Mouse (Mus musculus) kidney, embryonic 14.5 days (tissue): ENCODE results near the gene Pagr1a. TPM values are rescaled to one million over a fixed set of nuclear protein-coding genes. Genes with fewer than 3 reads are reported as not detected.

ENCODE experiments used
- ATAC-seq: fragments of 200-750 bp; cut with Nextera tagmentation; 2 replicates; pipeline ENCODE4 v1.8.0; 2017; ENCODE audit warnings: moderate number of reproducible peaks, mild to moderate bottlenecking, moderate TSS enrichment, moderate library complexity; ENCODE audit not compliant: low FRiP score, low TSS enrichment
- H3K27ac ChIP-seq: fragments of 300-500 bp; sonication (generic); 2 replicates; pipeline ENCODE4 v1.5.1; 2014; ENCODE audit warnings: low read depth, mild to moderate bottlenecking, low read length, moderate library complexity, mixed read lengths
- H3K27me3 ChIP-seq: fragments of 300-500 bp; sonication (generic); 2 replicates; pipeline ENCODE4 v1.6.1; 2014; ENCODE audit warnings: mild to moderate bottlenecking, low read length; ENCODE audit not compliant: control insufficient read depth, insufficient read depth
- H3K36me3 ChIP-seq: fragments of 300-500 bp; sonication (generic); 2 replicates; pipeline ENCODE4 v1.6.1; 2014; ENCODE audit warnings: low read length, mixed read lengths; ENCODE audit not compliant: control insufficient read depth, insufficient read depth
- H3K4me1 ChIP-seq: fragments of 300-500 bp; sonication (generic); 2 replicates; pipeline ENCODE4 v1.6.1; 2014; ENCODE audit warnings: low read length, mixed read lengths; ENCODE audit not compliant: control insufficient read depth, insufficient read depth
- H3K4me2 ChIP-seq: fragments of 300-500 bp; sonication (generic); replicated peaks from 2 replicates; pipeline ENCODE4 v1.6.1; 2014; ENCODE audit warnings: low read depth, mild to moderate bottlenecking, low read length
- H3K4me3 ChIP-seq: fragments of 300-500 bp; sonication (generic); 2 replicates; pipeline ENCODE4 v1.5.1; 2014; ENCODE audit warnings: mild to moderate bottlenecking, low read length
- H3K9ac ChIP-seq: fragments of 300-500 bp; sonication (generic); 2 replicates; pipeline ENCODE4 v1.6.1; 2014; ENCODE audit warnings: low read depth, mild to moderate bottlenecking, low read length, moderate library complexity
- H3K9me3 ChIP-seq: fragments of 300-500 bp; sonication (generic); 2 replicates; pipeline ENCODE4 v1.6.1; 2016; ENCODE audit warnings: low read length; ENCODE audit not compliant: control insufficient read depth
- WGBS: fragments of 180-500 bp; shearing (Covaris S2); extraction: QIAGEN DNeasy Blood & Tissue Kit; methylation state at CpG from one replicate; pipeline ENCODE4 v1.1.7; 2014; 5-methylcytosine and 5-hydroxymethylcytosine counted together
- polyA plus RNA-seq: library from polyadenylated mRNA; unstranded; fragments of >200 nt; fragmentation: Nextera tagmentation; extraction: Ambion mirVana; gene quantifications from 2 replicates; pipeline ENCODE4 v1.2.1, GENCODE M21; 2014

Gene Pagr1a
- 41.3 and 89.2 TPM in 2 replicates for polyA plus RNA-seq

DNA sequence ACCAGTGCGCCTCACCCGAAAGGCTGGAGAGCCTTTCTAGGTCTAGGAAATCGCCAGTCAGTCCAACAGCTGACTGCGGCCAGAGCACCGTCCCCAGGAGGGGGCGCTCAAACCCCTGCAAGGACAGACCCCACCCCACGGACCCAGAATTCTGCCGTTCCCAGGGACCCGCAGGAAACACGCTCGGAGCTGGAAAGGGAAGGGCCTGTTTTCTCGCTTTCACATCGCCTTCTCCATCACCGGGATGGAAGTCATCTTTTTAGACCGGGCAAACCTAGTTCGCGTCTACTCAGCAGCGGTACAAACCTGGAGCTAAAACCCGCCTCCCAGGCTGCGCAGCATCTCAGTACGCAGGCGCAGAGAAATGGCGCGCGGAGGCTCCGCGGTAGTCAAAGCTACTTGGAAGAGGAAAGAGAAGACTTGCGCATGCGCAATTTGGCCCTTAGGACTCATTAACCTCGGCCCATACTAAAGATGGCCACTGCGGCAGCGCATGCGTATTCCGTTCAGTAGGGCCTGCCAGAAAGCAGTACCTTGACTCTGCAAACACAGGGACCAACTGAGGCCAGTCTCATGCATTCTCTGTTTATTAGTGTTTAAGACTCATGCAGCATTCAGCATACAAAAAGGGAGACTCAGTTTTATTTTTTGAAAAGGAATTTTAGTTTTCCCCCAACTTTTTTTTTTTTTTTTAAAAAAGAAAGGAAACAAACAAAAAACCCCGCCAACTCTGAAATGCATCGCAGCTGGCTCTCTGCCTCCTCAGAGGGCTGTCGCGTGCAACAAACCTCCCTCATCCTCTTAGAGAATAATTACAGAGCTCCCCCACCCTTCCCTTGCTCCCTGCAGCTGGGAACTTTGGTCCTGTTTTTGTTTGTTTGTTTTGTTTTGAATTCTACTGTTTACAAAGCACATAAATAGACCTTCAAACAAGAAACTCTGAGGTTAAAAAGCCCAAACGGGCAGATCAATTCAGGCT lies at the start of gene Pagr1a:
TSS of gene Pagr1a (minus strand) at position 382 of the 979 bp plus-strand sequence.
- H3K4me1 ChIP-seq: peaks cover 56% of the 10 kb centered on the region

DNA sequence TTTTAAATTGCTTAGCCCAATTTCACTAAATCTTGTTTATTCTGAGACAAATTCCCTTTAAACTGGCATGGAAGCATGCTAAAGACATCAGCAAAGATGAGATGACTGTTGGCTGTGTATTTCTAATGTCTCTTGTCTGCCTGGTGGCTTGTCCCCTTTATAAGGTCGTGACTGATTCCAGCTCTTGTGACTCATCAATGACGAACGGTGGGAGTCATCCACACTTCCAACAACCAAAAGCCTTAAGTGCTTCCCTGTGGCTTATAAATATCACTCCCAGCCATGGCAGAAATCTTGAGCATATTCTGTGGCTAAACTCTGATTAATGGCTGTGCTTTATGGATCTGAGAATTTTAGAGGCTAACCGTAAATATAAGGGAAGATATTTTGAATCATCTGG lies 49.2 kb upstream of the Pagr1a start:
- H3K27me3 ChIP-seq: no peaks in the 10 kb centered on the region
- H3K4me3 ChIP-seq: no peak overlapping the region
- H3K36me3 ChIP-seq: no peaks in the 10 kb centered on the region
- no peaks in the 10 kb centered on the region for H3K9me3 ChIP-seq
- H3K9ac ChIP-seq: no peak overlapping the region
- no peaks in the 10 kb centered on the region for H3K4me1 ChIP-seq
- H3K27ac ChIP-seq: no peak overlapping the region
- WGBS: 73% methylated on average over 4 of the region's 4 CpGs
- no peak for ATAC-seq
- H3K4me2 ChIP-seq: no peak overlapping the region

More for the DNA sequence above, at the start of gene Pagr1a:
- Histone ChIP-seq H3K27me3 (no peaks in the 10 kb centered on the region), H3K36me3 (peaks cover 21% of the 10 kb centered on the region), H3K9ac (peak within 1 kb of the TSS; percentile 70), H3K4me2 (peak within 1 kb of the TSS; percentile 75), H3K9me3 (no peaks in the 10 kb centered on the region), H3K4me3 (peak within 1 kb of the TSS; percentile 53), H3K27ac (peak within 1 kb of the TSS; percentile 82)
- WGBS: 4% methylated on average over 39 of the region's 39 CpGs
- ATAC-seq: peak; percentile 74

DNA sequence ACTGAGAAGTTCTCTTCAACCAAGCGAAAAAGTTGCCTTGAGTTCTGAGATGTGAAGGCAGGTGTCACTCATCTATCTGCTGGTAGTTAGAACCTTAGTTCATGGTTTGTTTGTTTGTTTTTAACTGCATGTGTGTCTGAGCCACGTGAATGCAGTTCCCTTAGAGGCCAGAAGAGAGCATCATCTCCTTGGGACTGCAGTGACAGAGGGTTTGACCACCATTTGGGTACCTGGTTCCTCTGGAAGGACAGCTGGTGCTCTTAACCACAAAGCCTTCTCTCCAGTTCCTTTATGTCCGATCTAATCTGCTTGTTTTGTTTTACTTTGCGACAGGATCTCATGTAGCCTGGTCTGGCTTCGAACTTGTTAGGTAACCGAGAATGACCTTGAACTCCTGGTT lies 48.4 kb upstream of the Pagr1a start:
- Histone ChIP-seq H3K4me2 (no peak overlapping the region), H3K9me3 (no peaks in the 10 kb centered on the region), H3K27ac (no peak overlapping the region), H3K36me3 (no peaks in the 10 kb centered on the region), H3K9ac (no peak overlapping the region), H3K27me3 (no peaks in the 10 kb centered on the region), H3K4me1 (no peaks in the 10 kb centered on the region), H3K4me3 (no peak overlapping the region)
- WGBS: 88% methylated on average over 6 of the region's 6 CpGs
- ATAC-seq: no peak

DNA sequence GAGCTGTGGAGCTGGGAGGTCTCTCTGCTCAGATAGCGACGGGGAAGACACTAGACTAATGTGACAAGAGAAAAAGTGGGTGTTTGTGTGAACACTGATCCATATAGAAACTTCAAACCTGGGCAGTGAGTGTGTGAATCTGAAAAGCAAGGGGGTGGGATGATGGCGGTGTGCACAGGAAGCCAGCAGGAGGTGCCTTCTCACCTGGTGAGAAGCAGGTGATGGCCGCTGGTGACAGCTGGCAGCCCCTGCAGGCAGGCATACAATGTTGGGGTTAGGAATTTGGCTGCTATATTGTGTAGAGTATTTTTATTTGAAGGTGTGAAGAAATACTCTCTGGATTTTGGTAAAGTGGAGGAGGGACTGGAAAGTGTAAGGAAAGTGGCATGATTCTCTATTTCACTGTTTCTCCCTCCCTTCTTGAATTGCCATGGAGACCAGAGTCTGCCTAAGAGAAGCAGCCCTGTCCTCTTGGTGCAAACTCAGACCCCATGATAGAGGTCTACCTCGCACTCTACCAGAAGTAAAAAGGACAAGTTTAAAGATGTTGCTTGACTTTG lies 38.0 kb upstream of the Pagr1a start:
- Histone ChIP-seq H3K9ac (no peak overlapping the region), H3K4me2 (no peak overlapping the region), H3K9me3 (no peaks in the 10 kb centered on the region), H3K27me3 (no peaks in the 10 kb centered on the region), H3K36me3 (no peaks in the 10 kb centered on the region), H3K27ac (no peak overlapping the region), H3K4me1 (no peaks in the 10 kb centered on the region), H3K4me3 (no peak overlapping the region)
- no peak for ATAC-seq
- WGBS: 70% methylated on average over 5 of the region's 5 CpGs

DNA sequence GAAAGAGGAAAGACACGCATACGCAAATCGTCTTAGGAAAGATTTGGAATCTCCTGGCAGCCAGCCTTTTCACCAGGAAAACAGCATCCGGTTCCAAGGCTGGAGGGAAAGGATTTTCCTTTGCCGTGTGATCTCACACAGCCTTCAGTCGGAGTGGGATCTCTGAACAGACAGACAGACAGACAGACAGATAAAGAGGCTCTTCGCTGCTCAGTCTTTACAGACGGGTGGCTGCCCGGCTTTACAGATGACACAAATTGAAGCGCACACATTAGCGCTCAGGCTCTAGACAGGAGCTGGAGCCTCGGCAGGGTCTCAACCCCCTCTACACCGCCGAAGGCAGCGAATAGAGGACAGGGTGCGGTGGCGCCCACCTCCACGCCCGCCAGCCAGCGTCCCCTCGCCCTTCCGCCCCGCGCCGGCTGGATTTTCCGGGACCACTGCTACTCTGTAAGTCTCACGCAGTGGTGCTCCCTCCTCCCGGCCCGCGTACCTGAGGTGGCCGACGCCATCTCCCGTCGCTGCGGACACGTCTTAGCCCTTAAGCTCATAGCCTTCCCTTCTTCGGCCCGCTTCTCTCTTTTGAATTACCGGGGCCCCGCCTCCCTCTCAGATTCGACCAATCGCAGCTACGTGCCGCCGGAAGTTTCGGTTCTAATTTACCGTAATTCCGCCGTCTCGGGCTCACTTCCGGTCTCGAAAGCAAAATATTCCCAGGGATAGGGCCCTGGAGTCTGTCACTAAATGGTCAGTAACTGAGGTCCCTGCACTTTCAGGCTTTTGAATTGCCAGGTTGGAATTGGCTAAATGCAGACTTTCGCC lies 24.9 kb upstream of the Pagr1a start, which contains the start of gene Kif22:
TSS of gene Kif22 (minus strand) at position 621 of the 822 bp plus-strand sequence.
- Histone ChIP-seq H3K4me2 (peak within 1 kb of the TSS; percentile 81), H3K9me3 (no peaks in the 10 kb centered on the region), H3K27me3 (no peaks in the 10 kb centered on the region), H3K27ac (peak within 1 kb of the TSS; percentile 62), H3K9ac (peak within 1 kb of the TSS; percentile 93), H3K36me3 (peaks cover 12% of the 10 kb centered on the region; the same call in 1 of the 2 replicates), H3K4me1 (peaks cover 14% of the 10 kb centered on the region; the same call in 1 of the 2 replicates), H3K4me3 (peak within 1 kb of the TSS; percentile 96)
- peak; percentile 94 for ATAC-seq
- under 1% methylated on average over 50 of the region's 53 CpGs for WGBS

DNA sequence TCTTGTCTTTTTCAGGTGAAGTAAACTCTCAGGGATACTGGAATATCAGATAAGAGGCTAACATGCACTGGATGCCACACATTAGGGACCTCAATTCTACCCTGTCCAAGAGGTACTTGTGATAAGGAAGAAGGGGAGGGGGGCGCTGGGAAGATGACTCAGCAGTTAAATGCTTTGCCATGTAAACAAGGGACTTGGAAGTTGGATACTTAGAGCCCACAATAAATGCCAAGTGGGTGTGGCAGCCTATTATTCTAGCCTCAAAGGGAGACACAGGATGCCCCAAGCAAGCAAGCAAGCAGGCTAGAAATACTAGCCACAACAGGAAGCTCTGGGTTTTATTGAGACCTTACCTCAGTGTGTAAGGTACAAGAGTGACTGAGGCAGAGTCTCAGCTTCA lies 14.1 kb upstream of the Pagr1a start:
- Histone ChIP-seq H3K9me3 (no peaks in the 10 kb centered on the region), H3K27me3 (no peaks in the 10 kb centered on the region), H3K9ac (no peak overlapping the region), H3K4me1 (peaks cover 7% of the 10 kb centered on the region; the same call in 1 of the 2 replicates), H3K4me3 (no peak overlapping the region), H3K4me2 (no peak overlapping the region), H3K27ac (no peak overlapping the region), H3K36me3 (peaks cover 81% of the 10 kb centered on the region)
- no peak for ATAC-seq
- WGBS: 76% methylated on average over 1 of the region's 1 CpGs

DNA sequence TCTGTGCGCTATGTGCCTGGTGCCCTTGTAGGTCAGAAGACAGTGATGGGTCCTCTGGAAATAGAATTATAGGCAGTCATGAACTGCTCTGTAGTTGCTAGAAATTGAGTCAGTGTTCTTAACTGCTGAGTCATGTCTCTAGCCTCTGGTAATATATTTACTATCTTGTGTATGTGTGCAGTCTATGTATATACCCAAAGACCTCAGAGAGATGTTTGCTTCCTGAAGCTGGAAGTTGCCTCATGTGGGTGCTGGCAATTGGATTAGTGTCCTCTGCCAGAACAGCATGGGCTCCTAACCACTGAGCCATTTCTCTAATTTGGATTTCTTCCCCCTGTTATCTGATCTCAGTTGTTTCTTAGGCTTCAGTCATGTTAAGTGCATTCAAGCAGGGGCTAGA lies 13.0 kb upstream of the Pagr1a start:
- H3K36me3 ChIP-seq: peaks cover 73% of the 10 kb centered on the region
- no peak overlapping the region for H3K27ac ChIP-seq
- 89% methylated on average over 1 of the region's 1 CpGs for WGBS

DNA sequence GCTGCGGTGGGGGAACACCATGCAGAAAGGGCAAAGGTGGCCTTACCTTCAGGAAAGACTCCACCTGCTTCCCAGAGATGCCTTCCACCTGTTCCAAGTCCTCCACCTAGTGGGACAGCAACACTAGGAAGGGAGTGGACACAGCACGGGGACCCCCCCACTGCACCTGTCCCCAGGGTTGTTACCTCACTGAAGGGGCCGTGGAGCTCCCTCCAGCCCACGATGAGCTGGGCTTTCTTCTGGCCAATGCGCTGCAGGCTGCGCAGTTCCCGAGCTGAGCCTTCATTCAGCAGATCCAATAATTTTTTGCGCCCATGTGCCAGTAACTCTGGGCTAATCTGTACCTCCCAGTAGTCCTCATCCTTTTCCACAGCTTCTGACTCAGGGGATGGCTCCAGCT lies 10.7 kb upstream of the Pagr1a start:
- Histone ChIP-seq H3K4me2 (peak overlapping the region; percentile 87), H3K36me3 (peaks cover 70% of the 10 kb centered on the region), H3K4me1 (peaks cover 24% of the 10 kb centered on the region), H3K9me3 (no peaks in the 10 kb centered on the region), H3K4me3 (peak overlapping the region; percentile 94), H3K9ac (peak overlapping the region; percentile 96), H3K27me3 (no peaks in the 10 kb centered on the region), H3K27ac (peak overlapping the region; percentile 90)
- WGBS: 72% methylated on average over 8 of the region's 8 CpGs
- 0 out of 2 replicates have a peak, but pooled peaks have one; percentile 0 for ATAC-seq

More for the DNA sequence above, 13.0 kb upstream of the Pagr1a start:
- ATAC-seq: no peak
- Histone ChIP-seq H3K4me3 (no peak overlapping the region), H3K9me3 (no peaks in the 10 kb centered on the region), H3K4me2 (no peak overlapping the region), H3K4me1 (peaks cover 7% of the 10 kb centered on the region; the same call in 1 of the 2 replicates), H3K27me3 (no peaks in the 10 kb centered on the region), H3K9ac (no peak overlapping the region)
